Mouse (Mus musculus): ENCODE measurements around the gene Zmat5.

- no peak for TF ChIP-seq CTCF (IDR thresholded peaks at IDR 0.05; ENCODE audit: insufficient read depth, low read length)
- no peak for TF ChIP-seq POLR2A (IDR thresholded peaks at IDR 0.05; ENCODE audit: borderline replicate concordance, extremely low read depth, low read depth, low read length)
Measured at GRCm38 (mm10) chr11:4719961-4720360, 15.5 kb downstream of the Zmat5 start.
